Mouse (Mus musculus) heart, postnatal 4 days (tissue): ENCODE data around the gene Capn12. TPM values are rescaled to one million over a fixed set of nuclear protein-coding genes. Genes with fewer than 3 reads are reported as not detected.

Experiments
- DNase-seq: peaks from one replicate; pipeline ENCODE4 v3.0.0; 2021
- total RNA-seq, 2 experiments: library from RNA; stranded (reverse); gene quantifications; 2 replicates each; pipeline ENCODE4 v1.2.3; 2021

Gene Capn12
- total RNA-seq, result under 1 TPM; 0.31 to 0.83 TPM

DNA sequence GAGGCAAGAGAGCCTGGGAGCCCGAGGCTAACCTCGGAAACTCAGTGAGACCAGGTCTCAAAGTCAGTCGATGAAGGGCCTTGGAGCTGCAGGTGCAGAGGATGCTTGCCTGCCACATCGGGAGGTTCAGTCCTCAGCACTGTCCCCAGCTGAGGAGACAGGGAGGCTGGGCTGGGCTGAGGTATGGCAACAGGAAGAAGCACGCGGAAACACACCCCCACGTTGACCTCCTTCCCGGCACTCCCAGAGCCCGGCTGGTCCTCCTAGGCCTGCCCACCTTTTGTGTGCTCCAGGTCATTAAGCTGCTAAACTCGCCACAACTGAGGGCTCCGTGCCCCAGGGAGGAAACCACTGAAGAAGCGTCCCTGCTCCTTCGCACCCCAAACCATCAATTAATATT lies at the start of gene Capn12:
Gene Capn12, plus strand, starts transcription at position 224 of the 400 bp plus-strand sequence.
- DNase-seq, result no peak

DNA sequence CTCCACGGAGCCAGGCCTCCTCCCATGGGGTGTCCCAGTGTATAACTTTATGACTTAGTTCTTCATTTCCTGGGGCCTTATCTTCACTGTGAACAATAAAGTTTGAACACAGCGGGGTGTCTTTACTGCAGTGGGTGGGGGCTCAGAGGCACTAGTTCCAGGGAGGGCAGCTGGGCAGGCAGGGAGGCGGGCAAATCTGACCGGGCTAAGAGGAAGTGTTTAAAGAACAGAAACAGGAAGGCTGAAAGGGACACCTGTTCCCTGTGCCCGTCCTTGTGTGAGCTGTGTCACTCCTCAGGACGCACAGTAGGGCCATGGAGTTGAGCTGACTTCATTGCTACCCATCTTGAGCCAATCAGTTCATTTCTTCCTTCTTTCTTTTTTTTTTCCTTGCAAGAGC lies 49.1 kb upstream of the Capn12 start:
- DNase-seq, result no peak

DNA sequence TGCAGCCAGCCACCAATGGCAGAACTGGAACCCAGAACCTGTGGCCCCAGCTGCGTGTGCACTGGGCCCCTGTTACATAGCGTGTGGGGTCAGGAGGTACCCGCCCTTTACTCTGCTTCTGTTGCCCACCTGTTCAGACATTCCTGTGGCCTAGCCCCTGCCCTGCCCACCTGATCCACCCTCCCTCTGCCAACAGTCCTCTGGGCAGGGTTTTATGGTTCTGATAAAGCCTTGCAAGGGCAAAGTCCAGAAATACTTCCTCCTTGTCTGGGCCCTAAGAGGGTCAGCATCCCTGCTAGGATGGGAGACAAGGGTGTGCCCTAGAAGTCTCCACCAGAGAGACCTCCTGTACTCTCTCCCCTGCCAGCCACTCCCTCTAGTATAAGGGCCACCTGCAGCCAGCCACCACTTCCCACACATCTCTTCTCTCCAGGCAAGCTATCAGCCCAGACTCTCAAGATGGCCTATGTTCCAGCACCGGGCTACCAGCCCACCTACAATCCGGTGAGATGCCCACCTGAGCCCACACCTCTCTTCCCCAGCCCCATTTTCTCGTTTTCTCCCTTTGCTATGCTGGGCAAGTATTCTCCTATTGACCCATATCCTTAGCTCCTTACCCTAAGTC lies 47.4 kb upstream of the Capn12 start, which contains the start of gene Lgals4:
Gene Lgals4, plus strand, starts transcription at position 132 of the 625 bp plus-strand sequence.
- DNase-seq, result peak; percentile 13

DNA sequence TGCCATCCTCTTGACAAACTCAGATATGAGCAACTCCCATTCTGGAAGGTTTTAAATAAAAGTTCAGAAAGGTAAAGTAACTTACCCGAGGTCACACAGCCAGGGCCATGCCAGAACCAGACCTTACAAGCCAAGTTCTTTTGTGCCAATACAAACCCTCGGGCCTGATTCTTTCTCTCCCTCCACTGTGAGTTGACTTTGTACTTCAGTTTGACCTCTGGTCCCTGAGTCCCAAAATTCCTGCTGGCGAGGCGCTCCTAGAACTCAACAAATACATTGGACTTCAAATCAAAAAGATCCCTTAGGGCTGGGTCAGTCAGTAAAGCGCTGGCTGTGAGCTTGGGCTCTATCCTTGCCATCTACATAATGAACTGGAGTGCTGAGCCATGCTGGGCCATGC lies 44.3 kb upstream of the Capn12 start:
- DNase-seq, result no peak

- no peak for DNase-seq
Observed at GRCm38 (mm10) chr7:28838331-28838730, 42.9 kb upstream of the Capn12 start.

GRCm38 (mm10) chr7:28847273-28847672 lies 33.9 kb upstream of the Capn12 start:
- DNase-seq, result no peak

GRCm38 (mm10) chr7:28849700-28850236 lies 31.5 kb upstream of the Capn12 start:
- no peak for DNase-seq

DNA sequence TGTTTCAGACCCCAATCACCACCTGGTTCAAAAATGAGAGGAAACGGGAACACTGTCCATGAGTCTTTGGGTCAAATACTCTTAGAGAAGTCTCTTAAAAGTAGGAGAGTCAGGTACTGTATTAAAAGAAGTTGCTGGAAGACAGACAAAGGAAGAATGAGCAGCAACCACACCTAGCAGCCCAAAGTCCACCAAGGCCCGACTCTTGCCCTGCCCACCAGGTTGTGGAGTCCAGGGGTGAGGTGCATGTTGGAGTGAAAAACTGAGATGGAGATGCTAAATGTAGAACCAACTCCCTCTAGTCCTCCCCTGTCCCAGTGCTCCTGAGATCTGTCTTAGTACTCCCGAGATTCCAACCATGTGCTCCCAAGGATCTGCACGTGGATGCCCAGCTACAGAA lies 30.6 kb upstream of the Capn12 start:
- DNase-seq, result no peak

- no peak for DNase-seq
Observed at GRCm38 (mm10) chr7:28859953-28860352, 21.3 kb upstream of the Capn12 start.

DNA sequence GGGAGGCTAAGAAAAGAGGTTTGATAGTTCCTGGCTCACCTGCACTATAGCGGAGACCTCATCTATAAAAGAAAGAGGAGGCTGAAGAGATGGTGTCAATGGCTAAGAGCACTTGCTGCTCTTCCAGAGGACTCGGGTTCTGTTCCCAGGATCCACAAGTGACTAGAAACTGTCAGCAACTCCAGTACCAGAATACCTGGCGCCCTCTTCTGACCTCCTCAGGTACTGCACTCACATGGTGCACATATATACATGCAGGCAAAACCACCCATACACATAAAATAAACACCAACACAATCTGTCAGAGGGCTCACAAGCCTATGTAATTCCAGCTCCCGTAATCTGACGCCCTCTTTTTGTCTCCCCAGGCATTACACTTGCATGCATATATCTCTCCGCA lies 20.3 kb upstream of the Capn12 start:
- no peak for DNase-seq

- DNase-seq, result peak; percentile 14
Observed at GRCm38 (mm10) chr7:28862817-28863499, 18.3 kb upstream of the Capn12 start.

DNA sequence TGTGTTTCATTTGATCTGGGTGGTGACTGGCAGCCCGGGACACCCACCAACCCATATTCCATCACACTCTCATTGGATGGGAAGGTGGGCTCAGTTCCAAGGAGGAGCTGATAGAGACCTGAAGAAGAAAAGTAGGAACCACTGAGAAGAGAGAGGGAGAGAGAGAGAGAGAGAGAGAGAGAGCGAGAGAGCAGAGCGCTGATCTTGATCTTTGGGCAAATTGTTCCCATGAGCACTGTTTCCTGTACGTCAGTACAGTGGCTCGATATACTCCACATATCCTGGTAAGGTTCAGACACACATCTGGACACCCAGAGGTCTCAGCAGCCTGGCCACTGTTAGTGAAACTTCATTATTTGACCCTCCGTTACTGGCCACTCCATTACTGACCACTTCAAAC lies 17.7 kb upstream of the Capn12 start, which contains the start of gene Lgals7:
Gene Lgals7, plus strand, starts transcription at position 314 of the 400 bp plus-strand sequence.
- no peak for DNase-seq

- DNase-seq, result peak; percentile 17
Observed at GRCm38 (mm10) chr7:28864288-28864750, 16.9 kb upstream of the Capn12 start.

- peak; percentile 87 for DNase-seq
Observed at GRCm38 (mm10) chr7:28865481-28866300, 15.5 kb upstream of the Capn12 start.

DNA sequence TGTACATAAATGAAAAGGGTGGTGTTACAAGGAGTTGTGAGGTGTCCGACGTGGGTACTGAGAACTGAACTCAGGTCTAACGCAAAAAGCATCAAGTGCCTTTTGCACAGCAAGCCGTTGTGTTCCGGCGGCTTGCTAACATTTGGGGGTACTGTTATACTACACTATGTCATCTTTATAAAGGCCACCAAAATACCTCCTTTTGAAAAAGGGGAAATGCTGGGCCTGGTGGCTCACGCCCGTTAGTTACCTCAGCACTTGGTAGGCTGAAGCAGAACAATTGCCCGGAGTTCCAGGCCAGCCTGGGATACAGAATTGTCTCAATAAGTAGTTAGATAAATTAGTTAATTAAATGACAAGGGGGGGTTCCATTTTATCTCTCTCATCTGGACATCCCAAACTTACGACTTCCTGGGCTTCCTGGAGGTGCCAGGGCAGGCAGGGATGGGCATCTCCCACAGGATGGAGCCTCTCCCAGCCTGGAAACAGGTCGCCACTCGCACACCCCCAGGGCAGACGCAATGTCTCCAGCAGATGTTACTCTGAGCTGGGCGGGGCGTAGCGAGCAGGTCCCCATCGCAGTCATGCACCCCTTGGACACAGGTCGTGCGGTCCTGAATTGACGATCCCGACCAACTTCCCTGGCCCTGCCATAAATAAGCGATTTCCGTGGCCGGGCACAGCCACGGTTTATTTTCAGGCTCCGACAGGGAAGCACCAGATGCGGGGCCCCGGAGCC lies 14.3 kb upstream of the Capn12 start:
- DNase-seq, result no peak

- DNase-seq, result peak; percentile 84
Observed at GRCm38 (mm10) chr7:28867508-28868340, 13.5 kb upstream of the Capn12 start.

GRCm38 (mm10) chr7:28870901-28871664 lies 10.1 kb upstream of the Capn12 start:
- no peak for DNase-seq

DNA sequence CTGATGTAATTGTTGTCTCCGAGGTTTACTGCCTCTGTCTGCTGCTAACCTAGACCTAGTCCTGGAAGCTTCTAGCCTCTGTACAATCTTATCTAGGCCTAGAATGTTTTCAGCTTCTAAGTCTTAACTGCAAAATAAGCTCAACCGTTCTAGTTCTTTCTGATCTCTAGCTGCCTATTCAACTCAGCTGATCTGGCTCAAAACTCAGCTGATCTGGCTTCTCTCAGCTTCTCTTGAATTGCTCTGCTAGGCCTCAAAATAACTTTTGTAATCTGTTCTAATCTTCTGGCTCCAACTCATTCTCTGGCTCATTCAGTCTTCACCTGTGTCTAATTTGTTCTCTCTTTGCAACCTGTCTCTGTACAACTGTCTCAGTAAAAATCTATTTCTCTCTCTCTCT lies 6.7 kb upstream of the Capn12 start:
- DNase-seq, result no peak

DNA sequence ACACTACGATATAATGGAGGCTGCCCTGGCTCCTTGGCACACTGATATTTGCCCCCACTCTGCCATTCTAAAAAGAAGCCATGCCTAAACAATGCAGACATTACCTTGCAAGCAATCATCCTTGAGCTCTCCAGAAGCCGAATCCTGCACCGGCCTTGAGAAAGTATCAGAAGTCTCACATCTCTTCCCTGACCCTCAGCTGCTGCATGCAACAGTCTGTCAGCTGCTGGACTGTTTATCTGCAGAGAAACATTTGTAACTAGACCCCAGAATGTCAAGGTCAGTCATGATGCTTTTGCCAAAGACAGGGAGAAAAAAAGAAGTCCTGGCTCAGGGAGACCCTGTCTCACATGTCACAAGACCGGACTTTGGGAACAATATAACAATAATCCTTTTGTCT lies 5.1 kb upstream of the Capn12 start:
- DNase-seq, result no peak

DNA sequence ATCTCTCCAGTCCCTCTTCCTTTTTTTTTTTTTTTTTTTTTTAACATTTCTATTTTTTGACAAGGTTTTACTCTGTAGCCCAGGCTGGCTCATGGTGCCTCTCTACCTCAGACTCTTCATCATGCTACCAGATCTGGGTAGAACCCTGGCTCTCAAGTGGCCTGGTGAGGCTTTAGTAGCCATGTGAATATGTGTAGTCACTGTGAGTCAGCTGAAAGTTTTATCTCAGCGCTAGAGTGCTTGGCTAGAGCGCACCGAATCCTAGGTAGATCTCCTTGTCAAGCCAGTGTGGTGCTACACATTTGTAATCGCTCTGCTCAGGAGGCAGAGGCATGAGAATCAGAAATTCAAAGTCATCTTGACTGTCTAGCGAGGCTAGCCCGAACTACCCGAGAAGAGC lies 4.1 kb upstream of the Capn12 start:
- no peak for DNase-seq
